Mouse (Mus musculus): ENCODE data around the gene Sohlh2. TPM values are rescaled to one million over a fixed set of nuclear protein-coding genes. Genes with fewer than 3 reads are reported as not detected.

Gene Sohlh2
- polyA plus RNA-seq, 1 experiment from 2014 or later = not detected

- ATAC-seq (no peak), DNase-seq (ENCODE audit: low read depth, low spot score) (peak; percentile 13)
- TF ChIP-seq CTCF (IDR thresholded peaks at IDR 0.05) = peak; percentile 58
- ChIA-PET CTCF (interaction anchor here (0.6 to 16.3 kb wide), 57 partner anchors 8 to 341 kb away, joined by 3 to 215 read pairs (median 4); partner anchors contain the start of genes Ccdc169, Dclk1 and Sohlh2), POLR2A (interaction anchor here (0.7 to 2.6 kb wide), 3 partner anchors 153 to 202 kb away, joined by 3 to 9 read pairs (median 6); no protein-coding TSS in a partner anchor)
- in situ Hi-C loops (cut with MboI; ENCODE audit: low pct_unique_long_range_greater_than_20kb) = loop anchor here (5.0 kb wide), 1 partner anchor 336 kb away; no protein-coding TSS in a partner anchor
- no peaks in the 10 kb centered on the region for H3K27me3 ChIP-seq
Measured at GRCm38 (mm10) chr3:55152673-55153334, 29.0 kb upstream of the Sohlh2 start.

GRCm38 (mm10) chr3:55154163-55154562 lies 27.7 kb upstream of the Sohlh2 start:
- ChIA-PET CTCF (interaction anchor here (1.3 to 16.3 kb wide), 11 partner anchors 14 to 203 kb away, joined by 3 to 215 read pairs (median 11); partner anchors contain the start of genes Ccdc169 and Sohlh2), POLR2A (interaction anchor here (1.5 to 2.6 kb wide), 2 partner anchors 184 to 200 kb away, joined by 4 to 9 read pairs; no protein-coding TSS in a partner anchor)
- in situ Hi-C loops (cut with MboI; ENCODE audit: low pct_unique_long_range_greater_than_20kb) = loop anchor here (5.0 kb wide), 1 partner anchor 337 kb away; no protein-coding TSS in a partner anchor
- TF ChIP-seq CTCF (IDR thresholded peaks at IDR 0.05) = no peak
- no peak for ATAC-seq
- H3K27me3 ChIP-seq = no peaks in the 10 kb centered on the region
- no peak for DNase-seq (ENCODE audit: low read depth, low spot score)

- no peak for TF ChIP-seq CTCF (IDR thresholded peaks at IDR 0.05)
- no peaks in the 10 kb centered on the region for H3K27me3 ChIP-seq
- ChIA-PET CTCF (interaction anchor here (1.1 to 10.5 kb wide), 3 partner anchors 9 to 200 kb away, joined by 3 to 215 read pairs (median 3); no protein-coding TSS in a partner anchor), POLR2A (interaction anchor here (0.5 to 0.9 kb wide), 2 partner anchors 28 to 592 kb away, joined by 3 to 4 read pairs; no protein-coding TSS in a partner anchor)
- in situ Hi-C loops (cut with MboI; ENCODE audit: low pct_unique_long_range_greater_than_20kb) = loop anchor here (5.0 kb wide), 1 partner anchor 200 kb away; no protein-coding TSS in a partner anchor
- no peak for DNase-seq (ENCODE audit: low read depth, low spot score)
- ATAC-seq = no peak
Measured at GRCm38 (mm10) chr3:55157413-55157812, 24.4 kb upstream of the Sohlh2 start.

- in situ Hi-C loops (cut with MboI; ENCODE audit: low pct_unique_long_range_greater_than_20kb) = no loop called here
- H3K27me3 ChIP-seq = no peaks in the 10 kb centered on the region
- CTCF ChIA-PET = interaction anchor here (0.9 to 2.6 kb wide), 3 partner anchors 9 to 193 kb away, joined by 3 to 12 read pairs (median 3); no protein-coding TSS in a partner anchor
- DNase-seq (ENCODE audit: low read depth, low spot score) (no peak), ATAC-seq (peak; percentile 21)
- no peak for TF ChIP-seq CTCF (IDR thresholded peaks at IDR 0.05)
- POLR2A ChIA-PET = interaction anchor here (0.5 kb wide), 1 partner anchor 802 kb away, joined by 3 read pairs; no protein-coding TSS in a partner anchor
Measured at GRCm38 (mm10) chr3:55161144-55161543, 20.7 kb upstream of the Sohlh2 start.

- DNase-seq (ENCODE audit: low read depth, low spot score) (no peak), ATAC-seq (no peak)
- POLR2A ChIA-PET = no interaction called here
- CTCF ChIA-PET = interaction anchor here (0.7 kb wide), 1 partner anchor 10 kb away, joined by 3 read pairs; no protein-coding TSS in a partner anchor
- no peak for TF ChIP-seq CTCF (IDR thresholded peaks at IDR 0.05)
- in situ Hi-C loops (cut with MboI; ENCODE audit: low pct_unique_long_range_greater_than_20kb) = no loop called here
- no peaks in the 10 kb centered on the region for H3K27me3 ChIP-seq
Measured at GRCm38 (mm10) chr3:55163510-55163909, 18.3 kb upstream of the Sohlh2 start.

GRCm38 (mm10) chr3:55172478-55172877 lies 9.3 kb upstream of the Sohlh2 start:
- ChIA-PET CTCF (interaction anchor here (0.5 to 2.8 kb wide), 3 partner anchors 12 to 157 kb away, joined by 3 to 11 read pairs (median 3); no protein-coding TSS in a partner anchor), POLR2A (no interaction called here)
- H3K27me3 ChIP-seq = no peaks in the 10 kb centered on the region
- in situ Hi-C loops (cut with MboI; ENCODE audit: low pct_unique_long_range_greater_than_20kb) = no loop called here
- DNase-seq (ENCODE audit: low read depth, low spot score) = no peak
- ATAC-seq = no peak
- no peak for TF ChIP-seq CTCF (IDR thresholded peaks at IDR 0.05)

- TF ChIP-seq CTCF (IDR thresholded peaks at IDR 0.05) = no peak
- DNase-seq (ENCODE audit: low read depth, low spot score) = no peak
- no peak for ATAC-seq
- no peaks in the 10 kb centered on the region for H3K27me3 ChIP-seq
- POLR2A ChIA-PET = no interaction called here
- CTCF ChIA-PET = interaction anchor here (1.3 kb wide), 1 partner anchor 24 kb away, joined by 3 read pairs; no protein-coding TSS in a partner anchor
- in situ Hi-C loops (cut with MboI; ENCODE audit: low pct_unique_long_range_greater_than_20kb) = no loop called here
Measured at GRCm38 (mm10) chr3:55177271-55177670, 4.6 kb upstream of the Sohlh2 start.

- DNase-seq (ENCODE audit: low read depth, low spot score) = no peak
- in situ Hi-C loops (cut with MboI; ENCODE audit: low pct_unique_long_range_greater_than_20kb) = no loop called here
- ChIA-PET POLR2A (interaction anchor here (1.1 kb wide), 1 partner anchor 128 kb away, joined by 3 read pairs; no protein-coding TSS in a partner anchor), CTCF (interaction anchor here (1.4 to 1.5 kb wide), 2 partner anchors 11 to 163 kb away, joined by 3 to 4 read pairs; no protein-coding TSS in a partner anchor)
- no peak for ATAC-seq
- TF ChIP-seq CTCF (IDR thresholded peaks at IDR 0.05) = no peak
- H3K27me3 ChIP-seq = no peaks in the 10 kb centered on the region
Measured at GRCm38 (mm10) chr3:55191668-55192067, 9.8 kb downstream of the Sohlh2 start.

GRCm38 (mm10) chr3:55193351-55193750 lies 11.5 kb downstream of the Sohlh2 start:
- H3K27me3 ChIP-seq = no peaks in the 10 kb centered on the region
- no peak for ATAC-seq
- ChIA-PET POLR2A (interaction anchor here (0.6 kb wide), 1 partner anchor 116 kb away, joined by 5 read pairs; no protein-coding TSS in a partner anchor), CTCF (interaction anchor here (0.9 to 2.7 kb wide), 4 partner anchors 11 to 86 kb away, joined by 3 to 8 read pairs (median 5); partner anchors contain the start of gene Sohlh2)
- no peak for TF ChIP-seq CTCF (IDR thresholded peaks at IDR 0.05)
- DNase-seq (ENCODE audit: low read depth, low spot score) = no peak
- in situ Hi-C loops (cut with MboI; ENCODE audit: low pct_unique_long_range_greater_than_20kb) = no loop called here

GRCm38 (mm10) chr3:55194792-55195191 lies 13.0 kb downstream of the Sohlh2 start:
- DNase-seq (ENCODE audit: low read depth, low spot score) (no peak), ATAC-seq (no peak)
- in situ Hi-C loops (cut with MboI; ENCODE audit: low pct_unique_long_range_greater_than_20kb) = no loop called here
- ChIA-PET POLR2A (interaction anchor here (0.6 kb wide), 1 partner anchor 28 kb away, joined by 3 read pairs; no protein-coding TSS in a partner anchor), CTCF (interaction anchor here (2.7 kb wide), 1 partner anchor 12 kb away, joined by 8 read pairs; the partner anchor contains the start of gene Sohlh2)
- TF ChIP-seq CTCF (IDR thresholded peaks at IDR 0.05) = no peak
- H3K27me3 ChIP-seq = no peaks in the 10 kb centered on the region

Data from Patski (cell line).